Mouse (Mus musculus) embryonic facial prominence, embryonic 14.5 days (tissue): ENCODE measurements around the gene Ep400. TPM values are rescaled to one million over a fixed set of nuclear protein-coding genes. Genes with fewer than 3 reads are reported as not detected.

Source experiments
- ATAC-seq: fragments of 200-750 bp; cut with Nextera tagmentation; 2 replicates; pipeline ENCODE4 v1.8.0; 2017; ENCODE audit warnings: low read depth, moderate number of reproducible peaks, moderate TSS enrichment
- DNase-seq: peaks from one replicate; pipeline ENCODE4 v3.0.0-alpha.2; 2015; ENCODE audit warnings: low spot score
- H3K27ac ChIP-seq: fragments of 300-500 bp; sonication (generic); replicated peaks from 2 replicates; pipeline ENCODE4 v1.5.1; 2014; ENCODE audit warnings: low read depth, mild to moderate bottlenecking, low read length, moderate library complexity
- H3K27me3 ChIP-seq: fragments of 300-500 bp; sonication (generic); replicated peaks from 2 replicates; pipeline ENCODE4 v1.6.1; 2014; ENCODE audit warnings: low read length; ENCODE audit not compliant: control insufficient read depth, insufficient read depth
- H3K36me3 ChIP-seq: fragments of 300-500 bp; sonication (generic); 2 replicates; pipeline ENCODE4 v1.6.1; 2014; ENCODE audit warnings: low read length, mixed read lengths; ENCODE audit not compliant: control insufficient read depth, insufficient read depth
- H3K4me1 ChIP-seq: fragments of 300-500 bp; sonication (generic); 2 replicates; pipeline ENCODE4 v1.6.1; 2014; ENCODE audit warnings: antibody characterized with exemption, low read length; ENCODE audit not compliant: control insufficient read depth, insufficient read depth
- H3K4me2 ChIP-seq: fragments of 300-500 bp; sonication (generic); 2 replicates; pipeline ENCODE4 v1.6.1; 2014; ENCODE audit warnings: low read depth, mild to moderate bottlenecking, low read length, moderate library complexity, mixed read lengths
- H3K4me3 ChIP-seq: fragments of 300-500 bp; sonication (generic); 2 replicates; pipeline ENCODE4 v1.5.1; 2014; ENCODE audit warnings: low read depth, mild to moderate bottlenecking, low read length
- H3K9ac ChIP-seq: fragments of 300-500 bp; sonication (generic); 2 replicates; pipeline ENCODE4 v1.6.1; 2014; ENCODE audit warnings: low read depth, mild to moderate bottlenecking, low read length, moderate library complexity, mixed read lengths
- H3K9me3 ChIP-seq: fragments of 300-500 bp; sonication (generic); 2 replicates; pipeline ENCODE4 v1.6.1; 2016; ENCODE audit warnings: low read length; ENCODE audit not compliant: control insufficient read depth
- WGBS: fragments of 180-500 bp; shearing (Covaris S2); extraction: QIAGEN DNeasy Blood & Tissue Kit; methylation state at CpG from one replicate; pipeline ENCODE4 v1.1.7; 2014; 5-methylcytosine and 5-hydroxymethylcytosine counted together
- polyA plus RNA-seq: library from polyadenylated mRNA; unstranded; fragments of >200 nt; fragmentation: Nextera tagmentation; extraction: Ambion mirVana; gene quantifications from 2 replicates; pipeline ENCODE4 v1.2.1, GENCODE M21; 2014

The Ep400 gene
- polyA plus RNA-seq, 1 experiment from 2014 or later: 35.6 TPM

DNA sequence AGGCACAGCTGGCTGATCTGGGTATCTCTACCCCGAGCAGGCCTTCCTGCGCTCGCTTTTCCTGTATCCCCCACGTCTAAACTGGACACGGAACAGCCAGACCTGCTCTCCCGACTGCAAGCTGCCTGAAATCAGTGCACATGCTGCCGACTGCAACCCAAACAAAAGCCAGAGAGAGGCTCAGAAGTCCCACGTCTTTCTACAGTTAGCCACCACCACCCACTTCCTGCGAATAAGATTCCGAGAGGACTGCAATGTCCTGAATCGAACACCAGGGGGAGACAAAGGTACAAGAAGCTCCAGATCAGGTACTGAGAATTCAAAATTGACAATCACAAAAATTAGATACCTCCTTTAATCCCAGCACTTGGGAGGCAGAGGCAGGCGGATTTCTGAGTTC, 131.1 kb downstream of the Ep400 start:
- Histone ChIP-seq H3K27ac (no peak overlapping the region), H3K4me1 (no peaks in the 10 kb centered on the region), H3K4me3 (no peak overlapping the region), H3K9me3 (no peaks in the 10 kb centered on the region), H3K36me3 (no peaks in the 10 kb centered on the region), H3K4me2 (peak overlapping the region; percentile 46), H3K9ac (peak overlapping the region; percentile 61; the same call in 1 of the 2 replicates), H3K27me3 (no peaks in the 10 kb centered on the region)
- DNase-seq (peak; percentile 63), ATAC-seq (0 out of 2 replicates have a peak, but pooled peaks have one; percentile 62)
- 22% methylated on average over 12 of the region's 12 CpGs for WGBS

DNA sequence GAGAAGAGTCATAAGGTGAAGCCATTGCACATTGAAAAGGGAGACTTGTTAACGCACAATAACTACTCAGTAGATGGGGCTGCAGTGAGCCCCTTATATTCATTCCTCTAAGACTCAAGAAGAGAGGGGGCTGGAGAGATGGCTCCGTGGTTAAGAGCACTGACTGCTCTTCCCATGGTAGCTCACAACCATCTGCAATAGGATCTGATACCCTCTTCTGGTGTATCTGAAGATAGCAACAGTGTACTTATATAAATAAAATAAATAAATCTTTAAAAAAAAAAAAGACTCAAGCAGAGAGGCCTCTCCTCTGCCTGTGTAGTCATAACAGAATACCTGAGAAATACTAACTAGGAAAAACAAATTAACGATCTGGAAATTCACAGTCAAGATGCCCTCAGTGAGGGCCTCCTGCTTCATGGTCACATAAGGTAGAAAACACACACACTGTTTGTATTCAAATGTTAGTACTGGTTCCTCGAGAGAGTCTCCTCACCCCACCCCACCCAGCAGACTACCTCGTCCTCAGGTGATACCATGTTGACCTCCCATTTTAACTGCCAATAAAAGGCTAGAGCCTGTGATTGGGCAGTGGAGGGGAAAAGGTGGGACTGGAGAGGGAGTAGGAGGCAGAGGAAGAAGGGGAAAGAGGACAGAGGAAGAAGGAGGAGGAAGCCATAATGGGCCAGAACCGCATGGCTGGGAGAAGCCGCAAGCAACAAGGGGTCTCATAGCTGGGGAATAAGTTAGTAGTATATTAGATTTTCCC, 132.0 kb downstream of the Ep400 start:
- DNase-seq (no peak), ATAC-seq (no peak)
- Histone ChIP-seq H3K9me3 (no peaks in the 10 kb centered on the region), H3K27me3 (no peaks in the 10 kb centered on the region), H3K36me3 (no peaks in the 10 kb centered on the region), H3K4me2 (no peak overlapping the region), H3K27ac (no peak overlapping the region), H3K9ac (no peak overlapping the region), H3K4me3 (no peak overlapping the region), H3K4me1 (no peaks in the 10 kb centered on the region)
- 81% methylated on average over 7 of the region's 7 CpGs for WGBS

DNA sequence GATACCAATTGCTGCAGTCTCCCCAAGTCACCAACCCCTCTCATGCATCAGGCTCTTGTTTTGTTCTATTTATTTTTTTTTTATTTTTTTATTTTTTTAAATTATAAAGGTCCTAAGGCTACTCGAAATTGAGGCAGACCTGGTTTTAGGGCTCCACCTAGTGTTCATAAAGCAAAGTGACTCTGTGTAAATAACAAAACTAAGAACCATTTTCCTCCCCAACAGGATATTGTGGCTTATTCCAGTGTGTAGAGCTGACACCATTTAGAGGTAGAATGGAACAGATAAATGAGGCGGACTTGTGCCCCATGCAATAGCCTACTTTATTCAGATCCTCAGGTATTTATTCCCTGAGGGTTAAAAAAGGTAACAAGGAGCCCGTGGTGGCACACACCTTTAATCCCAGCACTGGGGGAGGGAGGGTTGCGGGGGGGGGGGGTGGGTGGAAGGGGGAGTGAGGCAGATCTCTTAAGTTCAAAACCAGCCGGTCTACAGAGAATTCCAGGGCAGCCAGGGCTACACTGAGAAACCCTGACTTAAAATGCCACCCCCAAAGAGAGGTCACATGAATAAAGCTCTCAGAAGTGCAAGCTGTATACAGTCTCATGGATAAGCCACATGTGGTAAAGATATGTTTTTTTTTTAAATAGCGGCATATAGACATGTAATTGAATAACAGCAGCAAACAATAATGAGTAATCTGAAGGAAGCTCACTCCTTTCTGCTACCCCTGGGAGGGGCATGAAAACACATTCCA, 134.4 kb downstream of the Ep400 start:
- ATAC-seq: no peak
- WGBS: 35% methylated on average over 6 of the region's 6 CpGs
- no peaks in the 10 kb centered on the region for H3K9me3 ChIP-seq
- no peaks in the 10 kb centered on the region for H3K27me3 ChIP-seq
- H3K36me3 ChIP-seq: no peaks in the 10 kb centered on the region
- no peak overlapping the region for H3K4me3 ChIP-seq
- no peak overlapping the region for H3K27ac ChIP-seq
- no peaks in the 10 kb centered on the region for H3K4me1 ChIP-seq
- H3K4me2 ChIP-seq: no peak overlapping the region
- no peak overlapping the region for H3K9ac ChIP-seq
- DNase-seq: peak; percentile 57

DNA sequence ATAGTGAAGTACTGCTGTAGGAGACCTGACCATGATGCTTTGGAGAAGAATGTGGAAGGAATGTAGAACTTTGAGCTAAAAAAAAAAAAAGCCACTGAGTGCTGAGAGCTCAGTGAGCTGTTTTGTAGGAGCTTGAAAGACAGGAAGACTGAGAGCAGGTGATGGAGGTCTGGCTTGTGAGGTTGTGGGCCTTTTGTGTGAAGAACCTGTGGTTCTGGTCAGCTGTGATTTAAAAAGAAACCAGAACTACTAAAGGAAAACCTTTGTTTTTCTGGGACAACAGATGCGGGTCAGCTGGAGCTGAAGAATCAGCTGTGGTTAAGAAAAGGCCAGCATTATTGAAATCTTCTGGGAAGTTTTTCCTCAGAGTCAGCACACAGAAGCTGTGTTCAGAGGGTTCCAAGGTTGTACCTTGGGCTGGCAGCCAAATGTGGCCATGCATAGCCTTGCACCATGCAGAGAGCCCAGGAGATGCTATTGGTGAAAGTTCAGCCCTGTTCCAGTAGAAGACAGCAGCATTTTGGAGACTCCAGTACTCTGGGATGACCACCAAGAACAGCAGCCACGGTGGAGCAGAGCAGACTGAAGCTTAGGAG, 140.9 kb downstream of the Ep400 start:
- Histone ChIP-seq H3K4me3 (no peak overlapping the region), H3K4me1 (no peaks in the 10 kb centered on the region), H3K4me2 (no peak overlapping the region), H3K9ac (no peak overlapping the region), H3K27me3 (no peaks in the 10 kb centered on the region), H3K9me3 (no peaks in the 10 kb centered on the region), H3K36me3 (no peaks in the 10 kb centered on the region), H3K27ac (no peak overlapping the region)
- 63% methylated on average over 2 of the region's 2 CpGs for WGBS
- ATAC-seq (no peak), DNase-seq (no peak)

DNA sequence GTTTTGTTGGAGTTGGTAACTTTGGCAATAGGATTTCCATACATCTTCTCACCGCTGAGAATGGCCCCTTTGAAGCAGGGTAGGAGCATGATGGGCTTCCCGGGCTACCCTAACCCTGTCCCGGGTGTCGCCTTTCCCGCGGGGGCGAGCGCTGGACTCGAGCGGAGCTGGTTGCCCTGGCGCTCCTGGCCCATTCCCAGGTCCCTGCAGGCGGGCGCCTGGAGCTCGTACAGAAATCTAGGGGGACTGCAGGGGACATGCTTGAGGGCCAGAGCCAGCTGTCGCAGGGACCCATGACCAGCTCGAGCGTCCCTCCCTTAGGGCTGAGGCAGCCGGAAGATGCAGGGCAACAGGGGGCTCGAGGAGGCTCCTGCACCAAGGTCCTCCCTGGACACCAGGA, 142.4 kb downstream of the Ep400 start:
- ATAC-seq: no peak
- Histone ChIP-seq H3K27me3 (no peaks in the 10 kb centered on the region), H3K27ac (no peak overlapping the region), H3K9me3 (no peaks in the 10 kb centered on the region), H3K4me1 (no peaks in the 10 kb centered on the region), H3K9ac (no peak overlapping the region), H3K4me2 (peak overlapping the region; percentile 2; the same call in 1 of the 2 replicates), H3K36me3 (no peaks in the 10 kb centered on the region), H3K4me3 (no peak overlapping the region)
- WGBS: 20% methylated on average over 19 of the region's 19 CpGs
- no peak for DNase-seq

DNA sequence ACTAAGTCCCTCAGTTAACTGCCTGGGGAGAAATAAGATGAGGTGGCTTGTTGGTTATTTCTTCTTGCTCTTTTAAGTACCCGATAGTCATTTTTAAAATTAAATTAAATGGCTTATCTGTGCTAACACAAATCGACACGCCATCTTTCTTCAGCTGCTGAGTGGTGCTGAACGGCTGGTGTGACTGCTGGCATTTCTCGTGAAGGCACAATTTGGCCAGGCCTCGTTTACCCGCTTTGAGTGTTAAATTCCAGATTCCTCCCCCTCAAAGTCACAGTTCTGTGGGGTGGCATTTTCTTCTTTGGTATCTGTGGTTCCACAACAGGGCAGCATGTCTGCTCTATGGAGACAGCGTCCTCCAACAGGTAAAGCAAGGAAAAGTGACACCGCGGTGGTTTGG, 143.2 kb downstream of the Ep400 start:
- Histone ChIP-seq H3K36me3 (no peaks in the 10 kb centered on the region), H3K27me3 (no peaks in the 10 kb centered on the region), H3K9ac (no peak overlapping the region), H3K9me3 (no peaks in the 10 kb centered on the region), H3K4me1 (no peaks in the 10 kb centered on the region), H3K4me2 (no peak overlapping the region), H3K4me3 (no peak overlapping the region), H3K27ac (no peak overlapping the region)
- no peak for ATAC-seq
- 72% methylated on average over 10 of the region's 10 CpGs for WGBS
- DNase-seq: no peak

DNA sequence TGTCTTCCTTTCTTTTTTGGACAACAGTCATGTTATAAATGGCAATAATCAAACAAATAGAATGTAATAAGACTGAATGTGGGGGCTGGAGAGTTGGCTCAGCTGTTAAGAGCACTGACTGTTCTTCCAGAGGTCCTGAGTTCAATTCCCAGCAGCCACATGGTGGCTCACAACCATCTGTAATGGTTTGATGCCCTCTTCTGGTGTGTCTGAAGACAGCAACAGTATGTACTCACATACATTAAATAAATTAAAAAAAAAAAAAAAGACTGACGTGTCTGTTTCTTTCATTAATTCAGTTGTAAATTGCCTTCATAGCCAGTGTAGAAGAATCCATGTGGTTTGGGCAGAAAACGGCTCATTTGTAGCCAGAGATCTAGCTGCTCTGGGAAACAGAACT, 146.2 kb downstream of the Ep400 start:
- H3K9me3 ChIP-seq: no peaks in the 10 kb centered on the region
- WGBS: 78% methylated on average over 2 of the region's 2 CpGs
- H3K27ac ChIP-seq: no peak overlapping the region
- no peak for ATAC-seq
- DNase-seq: no peak
- no peak overlapping the region for H3K4me2 ChIP-seq
- no peaks in the 10 kb centered on the region for H3K4me1 ChIP-seq
- no peak overlapping the region for H3K9ac ChIP-seq
- no peaks in the 10 kb centered on the region for H3K36me3 ChIP-seq
- H3K27me3 ChIP-seq: no peaks in the 10 kb centered on the region
- H3K4me3 ChIP-seq: no peak overlapping the region

DNA sequence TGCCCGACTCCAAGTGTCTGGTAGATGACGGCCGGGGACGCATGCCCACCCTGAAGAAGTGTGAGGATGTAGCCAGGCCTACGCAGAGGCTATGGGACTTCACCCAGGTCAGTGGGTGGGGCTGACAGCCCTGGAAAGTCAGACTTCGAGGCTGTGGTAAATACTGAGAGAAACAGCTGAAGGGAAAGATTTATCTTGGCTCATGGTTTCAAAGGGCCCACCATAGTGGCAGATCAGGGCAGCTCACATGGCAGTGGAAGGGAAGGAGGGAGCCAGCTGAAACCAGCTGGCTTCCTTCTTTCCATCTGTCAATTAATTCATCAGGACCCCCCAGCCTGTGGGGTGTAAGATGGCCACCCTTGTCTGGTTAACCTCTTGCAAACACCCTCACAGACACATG, 151.3 kb downstream of the Ep400 start:
- H3K27me3 ChIP-seq: no peaks in the 10 kb centered on the region
- H3K9ac ChIP-seq: no peak overlapping the region
- ATAC-seq (no peak), DNase-seq (no peak)
- WGBS: 87% methylated on average over 6 of the region's 6 CpGs
- no peak overlapping the region for H3K4me3 ChIP-seq
- no peaks in the 10 kb centered on the region for H3K4me1 ChIP-seq
- H3K27ac ChIP-seq: no peak overlapping the region
- no peaks in the 10 kb centered on the region for H3K36me3 ChIP-seq
- no peak overlapping the region for H3K4me2 ChIP-seq
- no peaks in the 10 kb centered on the region for H3K9me3 ChIP-seq
